Mouse (Mus musculus) midbrain, embryonic 11.5 days (tissue): ENCODE results near the gene Mroh3. TPM values are rescaled to one million over a fixed set of nuclear protein-coding genes. Genes with fewer than 3 reads are reported as not detected.

ENCODE experiments used
- ATAC-seq: fragments of 200-750 bp; cut with Nextera tagmentation; 2 replicates; pipeline ENCODE4 v1.8.0; 2017; ENCODE audit warnings: moderate TSS enrichment, moderate library complexity; ENCODE audit not compliant: low FRiP score
- DNase-seq: peaks from one replicate; pipeline ENCODE4 v3.0.0; 2015; ENCODE audit warnings: low spot score; ENCODE audit errors: missing footprints
- H3K27ac ChIP-seq: fragments of 300-500 bp; sonication (generic); 2 replicates; pipeline ENCODE4 v1.5.1; 2014; ENCODE audit warnings: low read depth, low read length
- H3K27me3 ChIP-seq: fragments of 300-500 bp; sonication (generic); 2 replicates; pipeline ENCODE4 v1.6.1; 2014; ENCODE audit warnings: mild to moderate bottlenecking, low read length, moderate library complexity, mixed read lengths; ENCODE audit not compliant: control insufficient read depth, insufficient read depth
- H3K36me3 ChIP-seq: fragments of 300-500 bp; sonication (generic); 2 replicates; pipeline ENCODE4 v1.6.1; 2014; ENCODE audit warnings: mild to moderate bottlenecking, low read length, moderate library complexity, mixed read lengths; ENCODE audit not compliant: control insufficient read depth, insufficient read depth
- H3K4me1 ChIP-seq: fragments of 300-500 bp; sonication (generic); 2 replicates; pipeline ENCODE4 v1.6.1; 2014; ENCODE audit warnings: low read length; ENCODE audit not compliant: control insufficient read depth, insufficient read depth
- H3K4me2 ChIP-seq: fragments of 300-500 bp; sonication (generic); 2 replicates; pipeline ENCODE4 v1.6.1; 2014; ENCODE audit warnings: mild to moderate bottlenecking, moderate library complexity
- H3K4me3 ChIP-seq: fragments of 300-500 bp; sonication (generic); 2 replicates; pipeline ENCODE4 v1.5.1; 2014; ENCODE audit warnings: low read depth, low read length
- H3K9ac ChIP-seq: fragments of 300-500 bp; sonication (generic); 2 replicates; pipeline ENCODE4 v1.6.1; 2014; ENCODE audit warnings: low read length
- H3K9me3 ChIP-seq: fragments of 300-500 bp; sonication (generic); 2 replicates; pipeline ENCODE4 v1.6.1; 2016; ENCODE audit warnings: low read length; ENCODE audit not compliant: control insufficient read depth
- WGBS: fragments of 180-500 bp; shearing (Covaris S2); extraction: QIAGEN DNeasy Blood & Tissue Kit; methylation state at CpG from one replicate; pipeline ENCODE4 v1.1.7; 2014; 5-methylcytosine and 5-hydroxymethylcytosine counted together
- polyA plus RNA-seq: library from polyadenylated mRNA; unstranded; fragments of >200 nt; fragmentation: Nextera tagmentation; extraction: Ambion mirVana; gene quantifications from 2 replicates; pipeline ENCODE4 v1.2.1, GENCODE M21; 2014

Gene Mroh3
- polyA plus RNA-seq, 1 experiment from 2014 or later = 0.75 TPM

GRCm38 (mm10) chr1:136137575-136137974 lies 75.1 kb downstream of the Mroh3 start:
- WGBS = 7% methylated on average over 4 of the region's 4 CpGs
- no peaks in the 10 kb centered on the region for H3K9me3 ChIP-seq
- ATAC-seq = no peak
- H3K4me1 ChIP-seq = peaks cover 61% of the 10 kb centered on the region
- H3K27ac ChIP-seq = peak overlapping the region; percentile 25; the same call in 1 of the 2 replicates
- no peak overlapping the region; the same call in 1 of the 2 replicates for H3K4me3 ChIP-seq
- no peak overlapping the region for H3K4me2 ChIP-seq
- DNase-seq = peak; percentile 92
- peaks cover 5% of the 10 kb centered on the region; the same call in 1 of the 2 replicates for H3K27me3 ChIP-seq
- H3K36me3 ChIP-seq = no peaks in the 10 kb centered on the region
- no peak overlapping the region; the same call in 1 of the 2 replicates for H3K9ac ChIP-seq

GRCm38 (mm10) chr1:136137071-136137531 lies 75.5 kb downstream of the Mroh3 start:
- Histone ChIP-seq H3K4me3 (no peak overlapping the region; the same call in 1 of the 2 replicates), H3K4me2 (no peak overlapping the region), H3K9me3 (no peaks in the 10 kb centered on the region), H3K27ac (peak overlapping the region; percentile 25; the same call in 1 of the 2 replicates), H3K36me3 (no peaks in the 10 kb centered on the region), H3K27me3 (peaks cover 7% of the 10 kb centered on the region; the same call in 1 of the 2 replicates), H3K4me1 (peaks cover 61% of the 10 kb centered on the region), H3K9ac (no peak overlapping the region; the same call in 1 of the 2 replicates)
- DNase-seq (no peak), ATAC-seq (no peak)
- 19% methylated on average over 7 of the region's 7 CpGs for WGBS

- H3K27ac ChIP-seq = no peak overlapping the region
These were observed 76.1 kb downstream of the Mroh3 start for GRCm38 (mm10) chr1:136136547-136136946.

GRCm38 (mm10) chr1:136135777-136136444 lies 76.7 kb downstream of the Mroh3 start:
- H3K9ac ChIP-seq = no peak overlapping the region
- no peaks in the 10 kb centered on the region for H3K9me3 ChIP-seq
- WGBS = 66% methylated on average over 6 of the region's 6 CpGs
- DNase-seq = no peak
- no peak overlapping the region for H3K27ac ChIP-seq
- ATAC-seq = no peak
- H3K4me2 ChIP-seq = no peak overlapping the region
- H3K4me1 ChIP-seq = peaks cover 57% of the 10 kb centered on the region
- H3K36me3 ChIP-seq = no peaks in the 10 kb centered on the region
- H3K27me3 ChIP-seq = peaks cover 7% of the 10 kb centered on the region; the same call in 1 of the 2 replicates
- no peak overlapping the region for H3K4me3 ChIP-seq

More at GRCm38 (mm10) chr1:136136547-136136946, 76.1 kb downstream of the Mroh3 start:
- H3K36me3 ChIP-seq = no peaks in the 10 kb centered on the region
- DNase-seq (no peak), ATAC-seq (no peak)
- no peak overlapping the region for H3K4me2 ChIP-seq
- 37% methylated on average over 4 of the region's 4 CpGs for WGBS
- H3K27me3 ChIP-seq = peaks cover 7% of the 10 kb centered on the region; the same call in 1 of the 2 replicates
- H3K4me1 ChIP-seq = peaks cover 62% of the 10 kb centered on the region
- no peaks in the 10 kb centered on the region for H3K9me3 ChIP-seq
- no peak overlapping the region for H3K4me3 ChIP-seq
- no peak overlapping the region for H3K9ac ChIP-seq

- Histone ChIP-seq H3K9me3 (no peaks in the 10 kb centered on the region), H3K4me2 (no peak overlapping the region), H3K9ac (no peak overlapping the region), H3K36me3 (no peaks in the 10 kb centered on the region), H3K27me3 (peaks cover 7% of the 10 kb centered on the region; the same call in 1 of the 2 replicates), H3K4me1 (peaks cover 54% of the 10 kb centered on the region), H3K27ac (no peak overlapping the region), H3K4me3 (no peak overlapping the region)
- no peak for DNase-seq
- WGBS = 77% methylated on average over 1 of the region's 1 CpGs
- no peak for ATAC-seq
These were observed 77.6 kb downstream of the Mroh3 start for GRCm38 (mm10) chr1:136135046-136135445.

GRCm38 (mm10) chr1:136134547-136134946 lies 78.1 kb downstream of the Mroh3 start:
- H3K9ac ChIP-seq = no peak overlapping the region
- H3K27ac ChIP-seq = no peak overlapping the region
- H3K4me1 ChIP-seq = peaks cover 49% of the 10 kb centered on the region
- no peak overlapping the region for H3K4me3 ChIP-seq
- no peak for DNase-seq
- ATAC-seq = no peak
- H3K36me3 ChIP-seq = no peaks in the 10 kb centered on the region
- H3K9me3 ChIP-seq = no peaks in the 10 kb centered on the region
- H3K27me3 ChIP-seq = peaks cover 7% of the 10 kb centered on the region; the same call in 1 of the 2 replicates
- 74% methylated on average over 2 of the region's 2 CpGs for WGBS
- H3K4me2 ChIP-seq = no peak overlapping the region

GRCm38 (mm10) chr1:136133570-136134240 lies 78.9 kb downstream of the Mroh3 start:
- Histone ChIP-seq H3K9ac (0 out of 2 replicates have a peak overlapping the region, but pooled peaks have one; percentile 21), H3K4me3 (peak overlapping the region; percentile 57), H3K27me3 (peaks cover 7% of the 10 kb centered on the region; the same call in 1 of the 2 replicates), H3K4me1 (peaks cover 48% of the 10 kb centered on the region), H3K36me3 (no peaks in the 10 kb centered on the region), H3K9me3 (no peaks in the 10 kb centered on the region), H3K27ac (no peak overlapping the region), H3K4me2 (peak overlapping the region; percentile 60)
- no peak for ATAC-seq
- DNase-seq = no peak
- WGBS = 40% methylated on average over 13 of the region's 13 CpGs

- peaks cover 7% of the 10 kb centered on the region; the same call in 1 of the 2 replicates for H3K27me3 ChIP-seq
- 27% methylated on average over 10 of the region's 10 CpGs for WGBS
- no peak for ATAC-seq
- no peaks in the 10 kb centered on the region for H3K9me3 ChIP-seq
- DNase-seq = no peak
- H3K4me1 ChIP-seq = peaks cover 36% of the 10 kb centered on the region
- H3K36me3 ChIP-seq = no peaks in the 10 kb centered on the region
- peak overlapping the region; percentile 60 for H3K4me2 ChIP-seq
- peak overlapping the region; percentile 76 for H3K9ac ChIP-seq
- peak overlapping the region; percentile 30; the same call in 1 of the 2 replicates for H3K27ac ChIP-seq
- peak overlapping the region; percentile 57 for H3K4me3 ChIP-seq
These were observed 80.0 kb downstream of the Mroh3 start for GRCm38 (mm10) chr1:136132386-136133201.
